In the genomic region with DNA sequence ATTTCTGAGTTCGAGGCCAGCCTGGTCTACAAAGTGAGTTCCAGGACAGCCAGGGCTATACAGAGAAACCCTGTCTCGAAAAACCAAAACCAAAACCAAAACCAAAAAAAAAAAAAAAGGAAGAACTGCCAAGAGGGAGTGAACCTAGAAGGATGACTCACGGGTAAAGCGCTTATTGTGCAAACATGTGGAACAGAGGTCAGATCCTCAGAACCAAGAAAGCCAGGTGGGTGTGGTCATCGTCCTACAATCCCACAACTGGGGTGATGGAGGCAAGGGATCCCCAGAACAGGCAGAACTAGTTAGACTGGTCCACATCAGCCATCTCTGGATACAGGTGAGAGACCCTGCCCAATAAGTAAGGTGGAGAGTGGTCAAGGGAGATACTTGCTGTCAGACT, we compare ENCODE assay signal across 12 mouse cellular contexts. TPM values are rescaled to one million over a fixed set of nuclear protein-coding genes. Genes with fewer than 3 reads are reported as not detected.
DNase-seq lines count a peak whose midpoint lies in the region; ATAC-seq and TF ChIP-seq lines count a peak whose summit lies in the region.
"Had no signal": no experiment of that assay in that cellular context is flagged by ENCODE, and none has a peak within 500 bp of the region (broad histone marks: within the 10 kb centered on the region; RNA-seq: fewer than 3 reads in every experiment).

No protein-coding gene starts in this region.

- 0 out of 2 replicates have a peak, but pooled peaks have one; percentile 3 for ATAC-seq in lung, embryonic 16.5 days (ENCODE audit: low read depth)
- peak; percentile 16 for ATAC-seq in activated CD4-positive, CD25-positive, alpha-beta regulatory T cell, adult 4 months
- peak; percentile 76 for ATAC-seq in intestine, postnatal 0 days
- peak; percentile 49 for ATAC-seq in stomach, embryonic 15.5 days (ENCODE audit: insufficient read depth, low FRiP score, low read depth)
- ATAC-seq: midbrain, embryonic 16.5 days had no signal

- H3K9me3 ChIP-seq in lung, embryonic 16.5 days (ENCODE audit: control insufficient read depth, low read length), result no peaks in the 10 kb centered on the region
- H3K9me3 ChIP-seq in intestine, postnatal 0 days (ENCODE audit: control insufficient read depth), result no peaks in the 10 kb centered on the region
- no peaks in the 10 kb centered on the region for H3K9me3 ChIP-seq in stomach, embryonic 15.5 days

- no peak overlapping the region for H3K4me2 ChIP-seq in lung, embryonic 16.5 days (ENCODE audit: low read depth, low read length)
- no peak overlapping the region for H3K4me2 ChIP-seq in intestine, postnatal 0 days (replicated peaks; ENCODE audit: low read depth)
- H3K4me2 ChIP-seq in stomach, embryonic 15.5 days, result no peak overlapping the region
- H3K4me2 ChIP-seq: hindbrain, embryonic 14.5 days had no signal

- H3K36me3 ChIP-seq in lung, embryonic 16.5 days (ENCODE audit: control insufficient read depth, insufficient read depth, low read length), result no peaks in the 10 kb centered on the region
- no peaks in the 10 kb centered on the region for H3K36me3 ChIP-seq in intestine, postnatal 0 days (ENCODE audit: control insufficient read depth, insufficient read depth)
- H3K36me3 ChIP-seq in stomach, embryonic 15.5 days, result no peaks in the 10 kb centered on the region

- no peak overlapping the region for H3K9ac ChIP-seq in lung, embryonic 16.5 days (ENCODE audit: low read length)
- no peak overlapping the region for H3K9ac ChIP-seq in intestine, postnatal 0 days (ENCODE audit: low read depth, low read length)
- H3K9ac ChIP-seq in stomach, embryonic 15.5 days, result no peak overlapping the region
- H3K9ac ChIP-seq: hindbrain, embryonic 14.5 days had no signal

- DNase-seq in lung, postnatal 4 days, result no peak
- DNase-seq in c-Kit-positive CD71-positive TER-119-positive erythroid progenitor cells, embryonic 14.5 days (ENCODE audit: low spot score), result no peak
- DNase-seq in neural tube, embryonic 10.5 days (ENCODE audit: extremely low spot score, low spot score), result no peak
- no peak for DNase-seq in cerebellum, adult 2 months
- DNase-seq: gastrocnemius, postnatal 36 days; thymus, postnatal 14 days had no signal

- no peak overlapping the region for H3K27ac ChIP-seq in lung, embryonic 16.5 days (ENCODE audit: low read length)
- no peak overlapping the region for H3K27ac ChIP-seq in intestine, postnatal 0 days (ENCODE audit: low read depth, low read length)
- peak overlapping the region; percentile 57; the same call in 1 of the 2 replicates for H3K27ac ChIP-seq in stomach, embryonic 15.5 days
- H3K27ac ChIP-seq in cerebellum, adult 2 months (ENCODE audit: insufficient read depth, low read length), result no peak overlapping the region
- H3K27ac ChIP-seq: hindbrain, embryonic 14.5 days had no signal

- no peak for TF ChIP-seq POLR2A in cerebellum, adult 2 months (IDR thresholded peaks at IDR 0.05; ENCODE audit: borderline replicate concordance, insufficient read depth, low read length)

- no peaks in the 10 kb centered on the region for H3K27me3 ChIP-seq in lung, embryonic 16.5 days (ENCODE audit: control insufficient read depth, insufficient read depth, low read depth, low read length)
- H3K27me3 ChIP-seq in intestine, postnatal 0 days (replicated peaks; ENCODE audit: control insufficient read depth, insufficient read depth, low read length), result no peaks in the 10 kb centered on the region
- no peaks in the 10 kb centered on the region for H3K27me3 ChIP-seq in stomach, embryonic 15.5 days (replicated peaks)
- H3K27me3 ChIP-seq in cerebellum, adult 2 months (ENCODE audit: control insufficient read depth, insufficient read depth, low read length), result no peaks in the 10 kb centered on the region

- no peak for TF ChIP-seq CTCF in intestine, postnatal 0 days (IDR thresholded peaks at IDR 0.05; ENCODE audit: low read depth)
- no peak for TF ChIP-seq CTCF in cerebellum, adult 2 months (IDR thresholded peaks at IDR 0.05; ENCODE audit: borderline replicate concordance, insufficient read depth, low read depth, low read length)

- WGBS in lung, embryonic 16.5 days, result 71% methylated on average over 5 of the region's 5 CpGs
- WGBS in intestine, postnatal 0 days, result 40% methylated on average over 5 of the region's 5 CpGs
- WGBS in stomach, embryonic 15.5 days, result 62% methylated on average over 5 of the region's 5 CpGs
- 85% methylated on average over 5 of the region's 5 CpGs for WGBS in cerebellum, adult 2 months

- H3K4me1 ChIP-seq in lung, embryonic 16.5 days (replicated peaks; ENCODE audit: control insufficient read depth, insufficient read depth, low read length), result peaks cover 34% of the 10 kb centered on the region
- 0 out of 2 replicates have a peak, but pooled peaks cover 4% of the 10 kb centered on the region for H3K4me1 ChIP-seq in intestine, postnatal 0 days (replicated peaks; ENCODE audit: control insufficient read depth, insufficient read depth, low read length)
- peaks cover 46% of the 10 kb centered on the region for H3K4me1 ChIP-seq in stomach, embryonic 15.5 days
- H3K4me1 ChIP-seq in cerebellum, adult 2 months (ENCODE audit: control insufficient read depth, insufficient read depth, low read length), result no peaks in the 10 kb centered on the region

- no peak overlapping the region for H3K4me3 ChIP-seq in lung, embryonic 16.5 days (ENCODE audit: low read length)
- H3K4me3 ChIP-seq in intestine, postnatal 0 days (ENCODE audit: low read depth, low read length), result no peak overlapping the region
- no peak overlapping the region for H3K4me3 ChIP-seq in stomach, embryonic 15.5 days (replicated peaks)
- no peak overlapping the region for H3K4me3 ChIP-seq in cerebellum, adult 2 months (replicated peaks; ENCODE audit: insufficient read depth, low read depth, low read length)

RNA-seq across cellular contexts. Expression of gene Coa7, which starts 19.2 kb away (rescaled TPM):
- polyA plus RNA-seq in lung, embryonic 16.5 days (2015; fragmentation: Nextera tagmentation; extraction: Ambion mirVana), result 39.2 and 43.1 TPM in 2 replicates
- 10 to 100 TPM; 26.7 to 34.1 TPM for polyA plus RNA-seq in activated CD4-positive, CD25-positive, alpha-beta regulatory T cell, adult 4 months (2017; shearing (Covaris generic))
- 83.6 and 91.4 TPM in 2 replicates for polyA plus RNA-seq in intestine, postnatal 0 days (2015; fragmentation: Nextera tagmentation; extraction: Ambion mirVana)
- polyA plus RNA-seq in stomach, embryonic 15.5 days (2015; fragmentation: Nextera tagmentation; extraction: Ambion mirVana), result 45.3 and 53.9 TPM in 2 replicates
- 15.9 and 16.8 TPM in 2 replicates for polyA plus RNA-seq in cerebellum, adult 2 months (2012; rRNA removed)

RNA-seq across cellular contexts. Expression of gene Shisal2a, which starts 36.0 kb away (rescaled TPM):
- 0.55 and 1.2 TPM in 2 replicates for polyA plus RNA-seq in lung, embryonic 16.5 days (2015; fragmentation: Nextera tagmentation; extraction: Ambion mirVana)
- polyA plus RNA-seq in activated CD4-positive, CD25-positive, alpha-beta regulatory T cell, adult 4 months (2017; shearing (Covaris generic)), result not detected
- polyA plus RNA-seq in intestine, postnatal 0 days (2015; fragmentation: Nextera tagmentation; extraction: Ambion mirVana), result 0.50 and 0.55 TPM in 2 replicates
- polyA plus RNA-seq in stomach, embryonic 15.5 days (2015; fragmentation: Nextera tagmentation; extraction: Ambion mirVana), result 2.3 and 2.6 TPM in 2 replicates
- 0.36 and 0.73 TPM in 2 replicates for polyA plus RNA-seq in cerebellum, adult 2 months (2012; rRNA removed)

RNA-seq across cellular contexts. Expression of gene Zyg11b, which starts 46.2 kb away (rescaled TPM):
- polyA plus RNA-seq in lung, embryonic 16.5 days (2015; fragmentation: Nextera tagmentation; extraction: Ambion mirVana), result 9.6 and 9.9 TPM in 2 replicates
- polyA plus RNA-seq in activated CD4-positive, CD25-positive, alpha-beta regulatory T cell, adult 4 months (2017; shearing (Covaris generic)), result 10 to 100 TPM in 1 of 2 experiments, 1 to 10 TPM in 1; 9.8 to 14.8 TPM
- 4.0 and 4.3 TPM in 2 replicates for polyA plus RNA-seq in intestine, postnatal 0 days (2015; fragmentation: Nextera tagmentation; extraction: Ambion mirVana)
- polyA plus RNA-seq in stomach, embryonic 15.5 days (2015; fragmentation: Nextera tagmentation; extraction: Ambion mirVana), result 9.7 and 11.4 TPM in 2 replicates
- 39.1 and 39.4 TPM in 2 replicates for polyA plus RNA-seq in cerebellum, adult 2 months (2012; rRNA removed)

RNA-seq across cellular contexts. Expression of gene Gpx7, which starts 59.6 kb away (rescaled TPM):
- polyA plus RNA-seq in lung, embryonic 16.5 days (2015; fragmentation: Nextera tagmentation; extraction: Ambion mirVana), result 89.7 and 90.6 TPM in 2 replicates
- polyA plus RNA-seq in activated CD4-positive, CD25-positive, alpha-beta regulatory T cell, adult 4 months (2017; shearing (Covaris generic)), result 1 to 10 TPM; 1.7 to 4.3 TPM
- polyA plus RNA-seq in intestine, postnatal 0 days (2015; fragmentation: Nextera tagmentation; extraction: Ambion mirVana), result 21.7 and 22.9 TPM in 2 replicates
- polyA plus RNA-seq in stomach, embryonic 15.5 days (2015; fragmentation: Nextera tagmentation; extraction: Ambion mirVana), result 53.9 and 54.6 TPM in 2 replicates
- 7.0 and 8.3 TPM in 2 replicates for polyA plus RNA-seq in cerebellum, adult 2 months (2012; rRNA removed)

Comparison
In these comparisons a context has a peak if more than half of its experiments do, and no peak if none do; other contexts are left out.
1. ATAC-seq: peak in every context shown above with its lines; median percentile 76 in intestine, postnatal 0 days; 49 in stomach, embryonic 15.5 days; 16 in activated CD4-positive, CD25-positive, alpha-beta regulatory T cell, adult 4 months; 3 in lung, embryonic 16.5 days.